Mouse (Mus musculus) layer of hippocampus, adult 8-10 months (tissue): ENCODE data around the gene Otulin. TPM values are rescaled to one million over a fixed set of nuclear protein-coding genes. Genes with fewer than 3 reads are reported as not detected.

Experiments used
- DNase-seq, 2 experiments: peaks; one replicate each; pipeline ENCODE4 v3.0.0; 2022; ENCODE audit warnings: low spot score in 2 of 2
- total RNA-seq, 4 experiments: library from RNA; stranded (reverse); gene quantifications; 2 replicates each; pipeline ENCODE4 v1.2.4; 2022

Gene Otulin
- total RNA-seq, 4 experiments from 2014 or later: 18.4 to 25.5 (median 21.9) TPM

GRCm38 (mm10) chr15:27658356-27658755 is 27.9 kb upstream of the Otulin start:
- no peak for DNase-seq

DNA sequence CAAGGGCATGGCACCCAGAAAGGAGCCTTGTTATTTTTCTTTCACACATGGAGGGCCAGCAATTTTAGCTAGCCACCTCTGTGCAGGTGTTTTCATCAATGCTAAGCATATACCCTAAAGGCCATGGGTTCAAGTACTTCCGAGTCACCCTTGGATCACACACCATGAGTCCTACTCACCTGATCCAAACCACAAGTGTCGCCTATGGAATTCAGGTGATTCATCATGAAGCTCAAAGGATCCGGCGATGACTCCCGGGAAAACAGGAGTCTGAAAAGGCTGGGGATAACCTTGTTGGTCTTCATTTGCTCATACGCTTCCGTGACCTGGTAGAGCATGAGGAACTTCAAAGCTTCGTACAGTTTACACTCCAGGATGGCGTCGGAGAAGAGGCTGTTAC is 27.4 kb upstream of the Otulin start:
- DNase-seq: no peak

DNA sequence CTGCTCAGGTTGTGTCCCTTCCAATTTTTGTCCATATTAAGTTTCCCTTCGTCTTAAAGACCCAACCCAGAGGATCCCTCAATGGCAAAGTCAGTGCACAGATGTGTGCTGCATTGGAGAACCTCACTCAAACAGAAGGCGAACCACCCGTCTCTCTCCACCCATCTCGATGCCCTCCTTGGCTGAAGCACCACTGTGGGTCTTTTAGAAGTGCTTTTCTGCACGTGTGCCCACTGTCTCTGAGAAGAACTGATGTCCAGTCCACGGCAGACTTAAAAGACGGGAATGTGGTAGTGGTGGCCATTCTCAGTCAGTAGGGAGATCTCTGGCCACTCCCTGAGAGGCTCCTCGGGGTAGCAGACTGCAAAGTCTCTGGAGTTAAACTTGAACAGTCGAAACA is 26.1 kb upstream of the Otulin start:
- DNase-seq: no peak

- no peak for DNase-seq
Observed at GRCm38 (mm10) chr15:27655015-27655414, 24.5 kb upstream of the Otulin start.

- no peak for DNase-seq
Observed at GRCm38 (mm10) chr15:27647686-27648085, 17.2 kb upstream of the Otulin start.

GRCm38 (mm10) chr15:27646665-27647064 is 16.2 kb upstream of the Otulin start:
- DNase-seq: no peak

GRCm38 (mm10) chr15:27645250-27645649 is 14.8 kb upstream of the Otulin start:
- DNase-seq: no peak

GRCm38 (mm10) chr15:27642895-27643294 is 12.4 kb upstream of the Otulin start:
- DNase-seq: peak in 1 of 2 experiments; percentile 46

DNA sequence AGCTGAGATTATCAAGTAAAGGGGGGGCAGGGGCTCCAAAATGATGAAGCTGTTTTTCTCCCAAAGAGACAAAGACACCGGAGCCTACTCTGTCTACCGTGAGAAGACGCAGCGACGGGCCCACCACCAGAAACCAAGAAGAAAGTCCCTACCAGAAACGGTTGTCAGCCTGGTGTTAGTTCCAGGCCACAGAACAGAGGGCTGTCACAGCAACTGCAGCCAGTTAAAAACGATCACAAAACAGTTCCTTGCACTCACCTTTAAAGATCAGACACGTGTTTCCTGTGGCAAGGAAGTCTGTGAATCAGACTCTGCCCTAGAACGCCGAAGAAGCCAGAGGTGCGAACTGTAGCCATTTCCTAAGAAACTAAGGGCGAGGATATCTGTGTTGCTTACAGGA is 10.7 kb upstream of the Otulin start:
- DNase-seq: no peak

DNA sequence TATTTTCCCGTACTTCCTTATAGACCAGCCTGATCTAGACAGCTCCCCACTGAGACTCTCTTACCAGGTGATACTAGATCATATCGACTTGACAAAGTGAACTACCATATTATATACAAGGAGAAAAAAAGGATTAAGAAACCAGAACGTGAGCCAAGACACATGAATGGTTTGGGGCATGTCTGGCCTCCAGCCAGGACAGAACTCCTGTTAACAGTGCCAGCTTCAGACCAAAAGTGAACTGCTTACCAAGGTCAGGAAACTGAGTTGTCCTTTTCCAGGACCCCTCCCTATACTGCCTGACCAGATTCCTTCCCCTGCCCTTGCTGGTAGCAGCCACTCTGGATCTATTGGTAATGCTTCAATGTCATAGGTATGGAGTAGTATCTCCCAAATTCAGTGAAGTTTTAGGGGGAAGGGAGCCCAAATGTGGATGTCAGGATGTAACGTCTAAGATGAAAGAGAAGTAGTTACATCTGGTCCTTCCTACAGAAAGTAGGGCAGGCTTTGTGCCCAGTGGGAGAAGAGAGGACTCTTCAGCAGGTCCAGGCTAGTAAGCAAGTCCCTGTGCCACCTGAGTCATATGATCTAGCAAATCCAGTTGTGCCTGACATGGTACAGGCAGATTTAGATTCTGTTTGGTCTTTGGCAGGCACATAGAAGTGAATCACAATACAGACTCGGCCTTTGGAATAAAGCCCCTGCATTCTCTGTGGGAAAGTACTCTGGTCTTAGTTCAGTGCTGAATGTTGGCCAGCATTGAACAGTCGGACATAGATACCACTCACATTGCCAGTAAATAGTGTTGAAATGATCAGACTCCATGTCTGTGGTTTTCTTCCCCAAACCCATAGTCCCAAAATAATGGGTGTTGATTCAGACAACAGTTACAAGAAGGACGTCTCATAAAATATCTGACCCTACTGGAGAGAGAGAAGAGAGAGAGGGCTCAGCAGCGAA is 3.7 kb upstream of the Otulin start:
- DNase-seq: no peak

DNA sequence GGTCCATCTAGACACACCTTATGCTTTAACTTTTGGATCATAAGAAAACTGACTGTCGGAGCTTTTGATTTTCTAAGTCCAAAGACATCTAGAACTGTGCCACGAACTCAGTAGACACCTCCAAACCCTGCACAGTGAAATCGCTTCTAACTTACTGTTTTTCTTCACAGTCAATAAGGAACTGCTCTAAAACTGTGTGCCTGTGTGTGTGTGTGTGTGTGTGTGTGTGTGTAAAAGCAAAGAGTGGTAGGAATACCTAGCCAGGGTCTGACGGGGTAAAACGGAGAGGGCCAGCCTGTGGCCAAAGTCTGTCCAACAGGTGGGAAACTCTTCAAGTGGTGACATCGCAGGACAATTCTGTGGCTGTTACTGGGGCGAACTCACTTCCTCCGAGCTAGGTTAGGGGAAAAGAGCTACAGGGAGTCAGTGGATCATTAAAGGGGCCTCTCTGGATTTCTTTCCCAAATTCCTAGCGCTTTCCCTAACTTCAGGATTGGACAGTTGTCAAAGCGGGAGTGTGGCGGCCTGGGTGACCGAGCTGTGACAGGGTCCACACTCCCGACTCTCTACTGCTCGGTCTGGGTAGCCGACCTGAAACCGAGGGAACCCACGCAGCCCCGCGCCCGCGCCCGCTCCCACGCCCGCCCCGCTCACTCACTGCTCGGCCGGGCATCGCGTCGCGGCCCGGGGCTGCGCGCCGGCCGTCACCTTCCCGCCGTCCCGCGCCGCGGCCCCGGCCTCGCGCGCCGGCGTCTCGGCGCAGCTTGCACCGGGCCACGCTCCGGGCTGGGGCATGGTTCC is 493 bp downstream of the Otulin start:
- DNase-seq: no peak

DNA sequence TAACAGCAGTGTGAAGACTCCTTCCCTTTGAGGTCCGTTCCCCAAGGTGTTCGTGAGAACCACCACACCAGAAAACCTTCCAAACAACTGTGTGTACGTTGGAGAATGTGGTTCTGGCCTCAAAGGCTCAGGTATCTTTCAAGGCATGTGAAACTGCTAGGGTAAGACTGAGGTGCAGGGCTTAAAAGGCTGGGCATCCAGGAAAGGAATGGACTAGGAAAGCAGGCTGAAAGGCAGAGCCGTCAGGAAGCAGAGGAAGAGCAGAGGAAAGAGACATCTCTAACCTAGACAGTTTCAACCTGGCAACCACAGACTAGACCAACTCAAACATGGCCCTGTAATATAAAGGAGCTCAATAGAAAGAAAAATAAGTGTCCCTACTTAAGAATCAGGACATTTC is 1.4 kb downstream of the Otulin start:
- no peak for DNase-seq

GRCm38 (mm10) chr15:27627794-27628193 is 2.7 kb downstream of the Otulin start:
- no peak for DNase-seq

DNA sequence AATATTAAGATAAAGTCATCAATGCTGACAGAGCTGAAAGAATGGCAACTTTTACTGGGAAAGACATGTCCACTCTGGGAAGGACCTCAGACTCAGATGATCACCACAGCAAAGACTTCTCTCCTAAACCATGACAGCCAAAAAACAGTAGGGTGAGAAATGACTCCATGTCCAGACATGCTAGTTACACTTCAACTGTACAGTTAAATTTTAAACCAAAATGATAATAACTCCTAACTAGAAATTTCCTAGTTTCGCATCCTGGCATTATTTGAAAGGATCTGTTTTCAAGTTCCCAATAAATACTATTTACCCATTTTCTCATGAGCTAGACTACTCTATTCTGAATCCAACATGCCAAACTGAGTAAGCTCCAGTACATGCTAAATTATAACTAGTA is 4.2 kb downstream of the Otulin start:
- no peak for DNase-seq

GRCm38 (mm10) chr15:27625890-27626255 is 4.6 kb downstream of the Otulin start:
- DNase-seq: no peak

GRCm38 (mm10) chr15:27625014-27625889 is 5.2 kb downstream of the Otulin start:
- DNase-seq: no peak

- DNase-seq: no peak
Observed at GRCm38 (mm10) chr15:27623286-27623685, 7.2 kb downstream of the Otulin start.

- DNase-seq: no peak
Observed at GRCm38 (mm10) chr15:27620475-27621185, 9.9 kb downstream of the Otulin start.

DNA sequence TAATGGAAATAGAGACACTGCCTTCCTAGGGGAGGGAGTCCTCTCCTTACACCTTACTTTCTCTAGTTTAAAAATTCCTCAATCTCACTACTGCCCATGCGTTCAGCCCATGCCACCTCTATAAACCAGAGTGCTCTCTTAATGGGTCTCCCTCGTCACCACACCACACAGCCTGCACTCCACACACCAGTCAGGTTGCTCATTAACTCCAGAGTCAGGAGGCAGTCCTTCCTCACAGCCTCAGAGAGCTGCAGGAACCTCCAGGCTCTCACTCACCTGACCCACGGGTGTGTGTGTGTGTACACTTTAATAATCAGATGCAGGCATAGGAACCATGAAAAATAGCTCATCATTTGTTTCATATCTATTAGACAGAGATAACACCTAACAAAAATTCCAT is 10.8 kb downstream of the Otulin start:
- no peak for DNase-seq

GRCm38 (mm10) chr15:27618778-27619533 is 11.5 kb downstream of the Otulin start:
- DNase-seq: no peak
